Mouse (Mus musculus) forebrain, embryonic 10.5 days (tissue): ENCODE data around the gene Rab7b. TPM values are rescaled to one million over a fixed set of nuclear protein-coding genes. Genes with fewer than 3 reads are reported as not detected.

Experiments
- DNase-seq: peaks from one replicate; pipeline ENCODE4 v3.0.0-alpha.2; 2017; ENCODE audit warnings: low spot score; ENCODE audit errors: extremely low spot score
- H3K27ac ChIP-seq: fragments of 300-500 bp; sonication (generic); 2 replicates; pipeline ENCODE4 v1.5.1; 2016; ENCODE audit warnings: mild to moderate bottlenecking
- H3K27me3 ChIP-seq: fragments of 300-500 bp; sonication (generic); 2 replicates; pipeline ENCODE4 v1.6.1; 2016; ENCODE audit warnings: mild to moderate bottlenecking; ENCODE audit not compliant: poor library complexity, severe bottlenecking
- H3K36me3 ChIP-seq: fragments of 300-500 bp; sonication (generic); replicated peaks from 2 replicates; pipeline ENCODE4 v1.6.1; 2016; ENCODE audit warnings: mild to moderate bottlenecking, moderate library complexity
- H3K4me1 ChIP-seq: fragments of 300-500 bp; sonication (generic); 2 replicates; pipeline ENCODE4 v1.6.1; 2016
- H3K4me3 ChIP-seq: fragments of 300-500 bp; sonication (generic); 2 replicates; pipeline ENCODE4 v1.5.1; 2016; ENCODE audit warnings: mild to moderate bottlenecking, moderate library complexity
- H3K9me3 ChIP-seq: fragments of 300-500 bp; sonication (generic); 2 replicates; pipeline ENCODE4 v1.6.1; 2016; ENCODE audit warnings: mild to moderate bottlenecking, moderate library complexity
- WGBS: fragments of 180-500 bp; shearing (Covaris S2); methylation state at CpG from one replicate; pipeline ENCODE4 v1.1.7; 2016; 5-methylcytosine and 5-hydroxymethylcytosine counted together
- polyA plus RNA-seq: library from polyadenylated mRNA; unstranded; fragments of >200 nt; fragmentation: Nextera tagmentation; extraction: Ambion mirVana; gene quantifications from 2 replicates; pipeline ENCODE4 v1.2.1, GENCODE M21; 2016

The Rab7b gene
- 0.27 and 0.60 TPM in 2 replicates for polyA plus RNA-seq

GRCm38 (mm10) chr1:131688475-131688874 is at the start of gene Rab7b:
Gene Rab7b (plus strand): TSS chr1:131688695.
- Histone ChIP-seq H3K4me3 (no peak within 1 kb of the TSS), H3K9me3 (no peaks in the 10 kb centered on the region), H3K4me1 (peaks cover 14% of the 10 kb centered on the region; the same call in 1 of the 2 replicates), H3K36me3 (no peaks in the 10 kb centered on the region), H3K27me3 (no peaks in the 10 kb centered on the region), H3K27ac (no peak within 1 kb of the TSS)
- WGBS: 65% methylated on average over 8 of the region's 8 CpGs
- DNase-seq: no peak

GRCm38 (mm10) chr1:131640062-131640461 is 48.4 kb upstream of the Rab7b start:
- no peak overlapping the region for H3K27ac ChIP-seq
- no peaks in the 10 kb centered on the region for H3K4me1 ChIP-seq
- H3K36me3 ChIP-seq: no peaks in the 10 kb centered on the region
- H3K27me3 ChIP-seq: no peaks in the 10 kb centered on the region
- no peak for DNase-seq
- WGBS: 88% methylated on average over 4 of the region's 4 CpGs
- no peak overlapping the region for H3K4me3 ChIP-seq
- H3K9me3 ChIP-seq: no peaks in the 10 kb centered on the region

GRCm38 (mm10) chr1:131641565-131641964 is 46.9 kb upstream of the Rab7b start:
- H3K27me3 ChIP-seq: no peaks in the 10 kb centered on the region
- no peak overlapping the region for H3K27ac ChIP-seq
- no peaks in the 10 kb centered on the region for H3K9me3 ChIP-seq
- no peaks in the 10 kb centered on the region for H3K36me3 ChIP-seq
- no peaks in the 10 kb centered on the region for H3K4me1 ChIP-seq
- no peak overlapping the region for H3K4me3 ChIP-seq
- WGBS: 93% methylated on average over 13 of the region's 13 CpGs
- no peak for DNase-seq

GRCm38 (mm10) chr1:131642251-131642650 is 46.2 kb upstream of the Rab7b start:
- DNase-seq: no peak
- no peaks in the 10 kb centered on the region for H3K36me3 ChIP-seq
- H3K4me3 ChIP-seq: no peak overlapping the region
- H3K27me3 ChIP-seq: no peaks in the 10 kb centered on the region
- no peaks in the 10 kb centered on the region for H3K9me3 ChIP-seq
- 97% methylated on average over 2 of the region's 2 CpGs for WGBS
- no peak overlapping the region for H3K27ac ChIP-seq
- H3K4me1 ChIP-seq: no peaks in the 10 kb centered on the region

GRCm38 (mm10) chr1:131652670-131653443 is 35.6 kb upstream of the Rab7b start:
- Histone ChIP-seq H3K36me3 (no peaks in the 10 kb centered on the region), H3K4me1 (peaks cover 7% of the 10 kb centered on the region), H3K4me3 (no peak overlapping the region), H3K27me3 (no peaks in the 10 kb centered on the region), H3K9me3 (no peaks in the 10 kb centered on the region), H3K27ac (no peak overlapping the region)
- WGBS: 84% methylated on average over 12 of the region's 12 CpGs
- no peak for DNase-seq

GRCm38 (mm10) chr1:131655601-131656000 is 32.9 kb upstream of the Rab7b start:
- Histone ChIP-seq H3K27me3 (no peaks in the 10 kb centered on the region), H3K9me3 (no peaks in the 10 kb centered on the region), H3K36me3 (no peaks in the 10 kb centered on the region), H3K4me1 (peaks cover 10% of the 10 kb centered on the region), H3K4me3 (no peak overlapping the region), H3K27ac (no peak overlapping the region)
- WGBS: 88% methylated on average over 6 of the region's 6 CpGs
- no peak for DNase-seq

GRCm38 (mm10) chr1:131657945-131658354 is 30.5 kb upstream of the Rab7b start:
- under 1% methylated on average over 11 of the region's 11 CpGs for WGBS
- H3K9me3 ChIP-seq: no peaks in the 10 kb centered on the region

GRCm38 (mm10) chr1:131659512-131660085 is 28.9 kb upstream of the Rab7b start:
- Histone ChIP-seq H3K27ac (no peak overlapping the region), H3K4me1 (peaks cover 10% of the 10 kb centered on the region), H3K9me3 (no peaks in the 10 kb centered on the region), H3K27me3 (no peaks in the 10 kb centered on the region), H3K4me3 (no peak overlapping the region), H3K36me3 (no peaks in the 10 kb centered on the region)
- DNase-seq: no peak
- 82% methylated on average over 5 of the region's 5 CpGs for WGBS

More at GRCm38 (mm10) chr1:131657945-131658354, 30.5 kb upstream of the Rab7b start:
- Histone ChIP-seq H3K36me3 (no peaks in the 10 kb centered on the region), H3K4me1 (peaks cover 10% of the 10 kb centered on the region), H3K4me3 (peak overlapping the region; percentile 36), H3K27ac (peak overlapping the region; percentile 83), H3K27me3 (no peaks in the 10 kb centered on the region)
- peak; percentile 88 for DNase-seq

GRCm38 (mm10) chr1:131660266-131660665 is 28.2 kb upstream of the Rab7b start:
- no peaks in the 10 kb centered on the region for H3K36me3 ChIP-seq
- WGBS: 75% methylated on average over 2 of the region's 2 CpGs
- H3K9me3 ChIP-seq: no peaks in the 10 kb centered on the region
- no peak for DNase-seq
- H3K4me1 ChIP-seq: peaks cover 10% of the 10 kb centered on the region
- no peaks in the 10 kb centered on the region for H3K27me3 ChIP-seq
- no peak overlapping the region for H3K27ac ChIP-seq
- H3K4me3 ChIP-seq: no peak overlapping the region

- peaks cover 10% of the 10 kb centered on the region for H3K4me1 ChIP-seq
- no peak overlapping the region for H3K27ac ChIP-seq
- WGBS: 79% methylated on average over 7 of the region's 7 CpGs
- no peaks in the 10 kb centered on the region for H3K36me3 ChIP-seq
- H3K4me3 ChIP-seq: no peak overlapping the region
- no peaks in the 10 kb centered on the region for H3K27me3 ChIP-seq
- H3K9me3 ChIP-seq: no peaks in the 10 kb centered on the region
- no peak for DNase-seq
Observed at GRCm38 (mm10) chr1:131660716-131661472, 27.6 kb upstream of the Rab7b start.

- H3K4me1 ChIP-seq: peaks cover 10% of the 10 kb centered on the region
- H3K27me3 ChIP-seq: no peaks in the 10 kb centered on the region
- no peak overlapping the region for H3K27ac ChIP-seq
- no peak overlapping the region for H3K4me3 ChIP-seq
- WGBS: 70% methylated on average over 3 of the region's 3 CpGs
- no peak for DNase-seq
- H3K36me3 ChIP-seq: no peaks in the 10 kb centered on the region
- no peaks in the 10 kb centered on the region for H3K9me3 ChIP-seq
Observed at GRCm38 (mm10) chr1:131661749-131662148, 26.7 kb upstream of the Rab7b start.

- Histone ChIP-seq H3K4me1 (no peaks in the 10 kb centered on the region), H3K9me3 (no peaks in the 10 kb centered on the region), H3K27me3 (no peaks in the 10 kb centered on the region), H3K4me3 (no peak overlapping the region), H3K27ac (no peak overlapping the region), H3K36me3 (no peaks in the 10 kb centered on the region)
- WGBS: 86% methylated on average over 9 of the region's 9 CpGs
- DNase-seq: no peak
Observed at GRCm38 (mm10) chr1:131663286-131663995, 25.1 kb upstream of the Rab7b start.
